Mouse (Mus musculus): Measurements from ENCODE around the gene Tbx18.

DNA sequence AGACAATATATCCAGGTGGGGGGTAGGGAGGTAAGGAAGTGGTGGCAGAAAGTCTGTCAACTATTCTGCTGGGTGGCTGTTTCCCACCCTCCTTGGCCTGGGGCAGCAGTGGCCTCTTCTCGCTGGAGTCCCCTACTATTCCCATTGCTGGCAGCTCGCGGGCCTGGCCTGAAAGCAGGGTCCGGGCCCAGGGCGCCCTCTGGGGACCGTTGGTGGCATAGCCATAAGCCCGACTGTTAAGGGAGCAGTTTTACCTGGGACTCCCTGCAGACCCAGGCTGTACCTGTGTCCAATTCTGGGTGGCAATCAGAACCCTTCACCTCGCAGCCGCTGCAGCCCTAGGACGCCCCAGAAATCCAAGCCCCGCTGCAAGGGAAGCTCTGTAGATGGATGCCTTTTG lies 9.6 kb upstream of the Tbx18 start:
- TF ChIP-seq CTCF (conservative IDR thresholded peaks at IDR 0.05 in 1 of 2, IDR thresholded peaks at IDR 0.05 in 1 of 2; ENCODE audit: low read depth in 2 of 2, low read length in 2 of 2) (peak in 1 of 2 experiments; percentile 29; a peak in 2 of 4 replicates), ZC3H11A (IDR thresholded peaks at IDR 0.05; ENCODE audit: low read depth, low read length) (no peak)

Data from CH12.LX (cell line).